Mouse (Mus musculus) megakaryocyte-erythroid progenitor cell, adult 5-6 weeks (primary cell): ENCODE results near the gene Ackr4. TPM values are rescaled to one million over a fixed set of nuclear protein-coding genes. Genes with fewer than 3 reads are reported as not detected.

Source experiments
- ATAC-seq: replicated peaks from 2 replicates; pipeline ENCODE4 v1.8.0; 2016; ENCODE audit warnings: mild to moderate bottlenecking, inconsistent platforms; ENCODE audit not compliant: severe bottlenecking, poor library complexity, low FRiP score, low TSS enrichment
- total RNA-seq, 2 experiments: library from RNA; stranded (forward) in 1 of 2; stranded (reverse) in 1 of 2; fragments of 200-1000, 215-1000 nt in 1 of 2; fragments of >200 nt in 1 of 2; fragmentation: Nextera tagmentation in 1 of 2; gene quantifications; 2 replicates each; pipeline ENCODE4 v1.2.3; 2014 to 2017

Gene Ackr4
- total RNA-seq, 2 experiments from 2014 or later = 0.09 TPM; not detected in 1

DNA sequence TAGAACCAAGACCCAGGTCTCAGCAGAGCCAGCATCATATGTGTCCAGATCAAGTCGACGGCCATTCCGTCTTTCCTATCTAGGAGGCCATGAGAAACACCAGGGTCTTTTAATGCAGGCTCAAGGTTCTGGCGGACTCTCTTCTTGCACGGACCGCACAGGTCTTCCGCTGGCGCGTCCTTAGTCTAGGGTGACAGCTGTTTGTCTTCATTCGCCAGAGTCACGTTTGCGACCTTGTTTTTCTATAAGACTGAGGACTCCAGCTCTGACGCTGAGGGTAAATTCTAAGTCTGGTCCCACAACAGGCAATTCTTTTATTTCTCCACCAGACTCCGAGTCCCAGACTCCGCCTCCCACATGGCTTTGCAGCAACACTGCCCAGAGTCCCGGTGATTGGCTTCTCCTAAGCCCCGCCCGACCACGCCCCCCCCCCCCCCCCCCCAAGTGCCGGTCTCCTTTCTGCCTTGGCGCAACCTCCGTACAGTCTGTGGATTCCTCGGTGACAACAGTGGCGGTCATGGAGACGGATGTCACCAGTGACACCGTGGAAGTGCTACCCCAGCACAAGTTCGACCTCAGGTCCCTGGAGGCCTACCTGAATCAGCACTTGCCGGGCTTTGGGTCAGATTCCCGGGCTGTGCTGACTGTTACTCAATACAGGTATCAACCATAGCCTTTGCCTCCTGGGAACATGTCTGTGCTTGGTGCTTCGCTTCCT is 63.3 kb downstream of the Ackr4 start, which contains the start of gene Acad11:
Gene Acad11, plus strand, starts transcription at position 134 of the 718 bp plus-strand sequence.
- peak; percentile 84 for ATAC-seq

DNA sequence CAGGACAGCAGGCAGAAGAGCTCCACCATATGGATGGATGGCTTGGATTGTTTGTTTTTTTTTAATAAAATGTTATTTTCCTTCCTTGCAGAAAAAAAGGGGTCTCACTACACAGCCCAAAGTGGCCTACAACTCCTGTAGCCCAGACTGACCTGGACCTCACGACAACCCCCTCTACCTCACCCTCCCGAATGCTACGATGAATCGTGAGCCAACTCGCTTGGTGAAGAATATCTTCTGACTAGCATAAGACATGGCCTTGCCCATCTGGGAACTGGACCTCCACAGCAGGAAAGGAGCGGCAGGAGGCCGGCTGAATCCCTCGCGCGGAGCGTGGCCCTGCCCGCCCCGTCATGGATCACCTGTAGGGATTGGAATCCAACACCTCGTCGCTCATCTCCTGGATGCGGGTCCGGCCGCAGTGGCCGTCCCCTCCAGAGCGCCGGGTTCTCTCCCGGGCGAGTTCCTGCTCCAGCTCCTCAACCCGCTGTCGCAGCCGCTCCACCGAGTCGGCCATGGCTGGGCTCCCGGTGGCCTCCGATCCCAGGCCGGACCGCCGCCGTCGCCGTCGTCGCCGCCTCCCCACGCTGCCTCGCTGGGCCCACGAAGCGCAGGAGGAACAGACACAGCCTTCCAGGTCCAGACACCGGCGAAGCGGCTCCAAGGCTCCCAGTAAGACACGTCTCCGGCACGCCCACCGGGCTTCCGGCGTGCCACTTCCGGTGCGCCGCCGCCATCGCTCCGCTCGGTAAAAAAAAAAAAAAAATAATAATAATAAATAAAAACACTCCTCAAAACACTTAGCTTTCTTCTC is 64.1 kb downstream of the Ackr4 start, which contains the start of gene Uba5:
Gene Uba5, minus strand, starts transcription at position 705 of the 814 bp plus-strand sequence.
- peak; percentile 83 for ATAC-seq

DNA sequence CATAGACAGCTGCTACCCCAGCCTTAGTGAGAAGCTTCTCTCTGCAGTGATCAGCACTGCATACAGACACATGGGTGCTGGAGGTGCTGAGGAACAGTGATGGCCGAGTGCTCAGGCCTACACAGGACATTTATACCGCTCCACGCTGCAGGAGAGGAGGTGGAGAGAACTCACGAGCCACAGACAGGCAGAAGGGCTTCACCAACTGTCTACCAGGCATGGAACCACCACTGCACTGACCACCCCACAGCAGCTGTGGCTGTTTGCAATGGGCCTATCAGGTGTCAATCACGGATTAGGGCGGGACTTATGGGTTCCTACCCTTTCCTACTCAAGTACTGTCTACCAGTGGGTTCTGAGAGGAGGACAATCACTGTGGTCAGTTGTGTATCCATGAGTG is 75.7 kb downstream of the Ackr4 start:
- ATAC-seq = no peak

DNA sequence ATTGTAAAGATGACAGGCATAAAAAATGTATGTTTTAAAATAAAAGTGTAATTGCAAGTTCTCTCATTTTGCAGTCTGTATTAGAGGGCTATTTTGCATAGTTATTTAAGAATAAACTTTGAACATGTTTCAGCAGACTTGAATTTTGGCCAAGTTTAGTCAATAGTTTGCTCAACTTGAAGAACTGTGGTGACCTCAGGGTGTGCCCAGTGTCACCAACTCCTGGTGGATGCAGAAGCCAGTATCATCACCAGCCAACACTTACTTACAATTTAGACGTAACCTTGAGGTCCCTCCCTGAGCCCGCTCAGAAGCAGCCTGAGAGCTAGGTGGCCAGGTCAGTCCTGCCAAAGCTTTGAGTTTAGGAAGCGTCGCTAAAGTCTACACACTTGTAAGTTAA is 83.1 kb downstream of the Ackr4 start:
- ATAC-seq = no peak

DNA sequence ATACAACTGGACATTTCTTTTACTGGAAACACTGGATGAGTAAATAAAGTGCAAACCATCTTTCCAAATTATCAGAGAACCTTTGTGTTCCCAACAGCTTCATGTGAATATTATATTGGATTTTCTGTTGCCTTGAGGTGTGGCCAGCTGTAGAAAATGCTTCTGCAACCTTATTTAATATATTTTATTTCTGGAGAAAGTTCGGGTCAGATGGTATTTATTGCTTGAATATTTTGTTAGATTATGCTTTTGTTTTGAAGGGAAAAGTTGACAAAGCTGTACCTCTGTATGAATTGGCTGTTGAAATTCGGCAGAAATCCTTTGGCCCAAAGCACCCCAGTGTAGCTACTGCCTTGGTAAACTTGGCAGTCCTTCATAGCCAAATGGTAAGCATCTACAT is 86.4 kb downstream of the Ackr4 start, which contains the start of gene Gm28305:
Gene Gm28305, plus strand, starts transcription at position 301 of the 400 bp plus-strand sequence.
- no peak for ATAC-seq

DNA sequence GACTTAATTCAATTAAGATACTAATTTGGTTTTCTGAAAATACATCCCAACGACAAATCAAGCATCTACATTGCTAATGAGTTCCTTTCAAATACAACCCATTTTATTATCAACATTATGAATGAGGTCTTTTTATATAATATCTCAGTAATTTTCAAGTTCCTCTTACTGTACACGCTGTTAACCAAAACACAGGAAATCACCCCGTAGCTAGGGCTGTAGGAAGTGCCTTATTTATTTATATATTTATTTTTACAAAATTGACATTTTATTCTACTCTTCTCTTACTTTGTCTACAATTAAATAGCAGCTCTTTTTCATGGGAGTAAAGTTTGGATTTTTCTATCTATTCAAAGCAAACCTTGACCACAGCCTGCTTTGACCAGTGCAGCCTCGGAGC is 87.0 kb downstream of the Ackr4 start:
- no peak for ATAC-seq

DNA sequence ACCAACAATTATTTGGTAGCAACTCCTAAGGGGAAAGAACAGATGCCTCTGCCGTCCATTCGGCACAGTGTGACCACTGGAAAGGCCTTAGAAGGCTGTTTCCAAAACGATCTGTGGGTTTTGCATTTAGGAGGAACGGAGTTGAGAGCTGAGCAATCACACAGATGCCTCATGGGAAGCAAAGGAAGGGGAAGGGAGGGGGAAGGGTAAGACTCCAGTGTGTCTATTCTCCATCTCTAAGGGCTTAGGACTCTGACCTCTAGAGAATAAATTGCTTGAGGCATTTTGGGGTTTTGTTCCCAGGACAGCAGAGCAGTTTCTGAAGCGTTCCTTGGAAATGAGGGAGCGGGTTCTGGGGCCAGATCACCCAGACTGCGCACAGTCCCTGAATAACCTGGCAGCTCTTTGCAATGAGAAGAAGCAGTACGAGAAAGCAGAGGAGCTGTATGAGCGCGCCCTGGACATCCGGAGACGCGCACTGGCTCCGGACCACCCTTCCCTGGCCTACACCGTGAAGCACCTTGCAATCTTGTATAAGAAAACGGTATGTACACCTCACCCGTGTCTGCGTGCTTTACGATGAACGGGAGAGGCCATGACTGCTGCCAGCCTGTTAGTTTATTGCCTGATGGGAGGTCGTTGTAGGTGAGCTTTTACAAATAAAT is 87.6 kb downstream of the Ackr4 start:
- ATAC-seq = no peak

DNA sequence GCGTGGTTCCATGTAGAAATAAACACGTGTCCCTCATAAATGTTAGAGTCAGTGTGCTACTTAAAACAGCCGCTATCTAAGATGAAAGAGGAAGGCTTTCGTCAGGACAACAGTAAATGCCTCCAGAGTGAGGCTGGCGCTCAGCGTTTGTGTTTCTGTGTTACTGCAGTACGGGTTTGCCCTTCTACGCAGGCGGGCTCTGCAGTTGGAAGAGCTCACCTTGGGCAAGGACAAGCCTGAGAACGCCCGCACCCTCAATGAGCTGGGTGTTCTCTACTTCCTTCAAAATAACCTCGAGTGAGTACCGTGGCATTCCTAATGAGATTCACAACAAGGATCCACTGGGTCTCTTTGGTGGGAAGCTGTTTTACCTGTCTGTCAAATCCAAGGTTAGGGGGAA is 88.5 kb downstream of the Ackr4 start:
- no peak for ATAC-seq

DNA sequence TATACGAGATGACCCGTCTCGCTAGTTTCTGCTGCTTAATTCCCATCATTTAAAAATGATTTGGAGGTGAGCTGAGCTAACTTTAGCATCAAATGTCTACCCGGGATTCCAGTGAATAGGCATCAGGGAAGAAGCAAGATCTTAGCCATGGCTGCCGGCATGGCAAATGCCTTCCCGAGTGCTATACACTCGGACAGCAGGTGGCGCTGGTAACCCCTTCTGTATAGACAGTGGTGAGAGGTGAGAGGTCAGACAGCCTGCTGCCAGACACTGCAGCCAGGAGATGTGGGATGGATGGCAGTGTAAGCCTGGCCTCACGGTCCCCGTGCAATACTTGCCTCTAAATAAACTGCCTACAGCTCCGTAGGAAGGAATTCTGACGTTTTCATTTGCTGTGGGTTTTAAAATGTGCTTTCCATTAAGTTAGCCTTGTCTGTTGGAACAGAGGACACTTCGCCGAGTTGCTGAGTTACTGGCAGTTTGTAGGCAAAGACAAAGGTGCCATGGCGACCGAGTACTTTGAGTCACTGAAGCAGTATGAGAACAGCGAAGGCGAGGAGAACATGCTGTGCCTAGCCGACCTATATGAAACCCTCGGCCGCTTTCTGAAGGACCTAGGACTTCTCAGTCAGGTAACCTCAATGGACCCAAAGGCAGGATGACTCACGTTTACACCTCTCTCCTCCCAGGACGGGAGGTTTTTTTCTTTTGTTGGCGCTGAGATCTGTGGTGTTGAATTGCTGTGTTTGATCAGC is 91.3 kb downstream of the Ackr4 start:
- ATAC-seq = peak; percentile 99

DNA sequence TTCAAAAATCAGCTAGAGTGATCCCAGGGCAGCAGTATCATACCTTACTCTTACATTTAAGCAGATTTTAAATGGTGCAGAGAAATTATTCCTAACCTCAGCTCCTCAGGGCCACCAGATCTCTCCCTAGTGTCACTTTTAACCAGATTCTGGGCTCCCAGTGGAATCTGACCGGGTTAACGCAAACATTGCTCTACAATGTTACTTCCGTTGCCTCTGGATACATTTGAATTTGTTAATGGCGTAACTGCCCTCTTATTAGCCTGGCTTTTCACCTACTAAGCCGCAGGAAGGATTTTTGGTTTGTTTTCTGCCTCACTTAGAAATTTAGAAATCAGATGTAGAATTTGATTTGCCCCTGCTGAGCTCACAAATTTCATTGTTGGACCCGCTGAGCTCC is 92.0 kb downstream of the Ackr4 start:
- ATAC-seq = no peak

DNA sequence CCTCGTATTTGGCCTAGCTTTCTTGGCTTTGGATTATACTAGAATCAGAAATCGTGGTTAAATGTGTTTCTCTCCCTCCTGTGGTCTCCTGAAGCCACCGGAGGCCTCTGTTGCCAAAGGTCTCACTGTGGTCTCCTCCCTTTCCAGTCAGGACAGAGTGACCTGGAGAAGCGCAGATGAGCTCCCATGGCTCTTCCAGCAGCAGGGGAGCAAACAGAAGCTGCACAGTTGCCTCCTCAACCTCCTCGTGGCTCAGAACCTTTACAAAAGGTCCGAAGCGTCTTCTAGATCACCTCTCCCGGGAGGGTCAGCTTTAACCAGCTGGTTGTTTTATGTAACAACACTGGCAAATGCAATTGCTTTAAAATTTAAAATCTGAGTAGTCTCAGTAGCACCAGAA is 92.5 kb downstream of the Ackr4 start:
- ATAC-seq = no peak

Other genes starting within 250 kb of the Ackr4 start
- gene Nphp3, start 124.4 kb downstream of the Ackr4 start, total RNA-seq (2014; fragmentation: Nextera tagmentation) = 8.2 and 9.3 TPM in 2 replicates
- gene Nphp3, start 124.4 kb downstream of the Ackr4 start, total RNA-seq (2017) = 3.7 and 6.4 TPM in 2 replicates
- gene Gm28305, start 86.3 kb downstream of the Ackr4 start, total RNA-seq (2014; fragmentation: Nextera tagmentation) = 8.2 TPM in 1 of 2 replicates, not detected in the other
- gene Gm28305, start 86.3 kb downstream of the Ackr4 start, total RNA-seq (2017) = not detected in 2 replicates
- gene Uba5, start 63.8 kb downstream of the Ackr4 start, total RNA-seq (2014; fragmentation: Nextera tagmentation) = 22.7 and 24.3 TPM in 2 replicates
- gene Uba5, start 63.8 kb downstream of the Ackr4 start, total RNA-seq (2017) = 31.8 and 34.7 TPM in 2 replicates
- 12.4 and 18.1 TPM in 2 replicates for gene Acad11, start 63.6 kb downstream of the Ackr4 start, total RNA-seq (2014; fragmentation: Nextera tagmentation)
- 18.3 and 26.7 TPM in 2 replicates for gene Acad11, start 63.6 kb downstream of the Ackr4 start, total RNA-seq (2017)
- gene Dnajc13, start 136.0 kb upstream of the Ackr4 start, total RNA-seq (2014; fragmentation: Nextera tagmentation) = 56.7 and 63.6 TPM in 2 replicates
- gene Dnajc13, start 136.0 kb upstream of the Ackr4 start, total RNA-seq (2017) = 32.7 and 51.7 TPM in 2 replicates
- gene Acpp, start 210.8 kb upstream of the Ackr4 start, total RNA-seq (2014; fragmentation: Nextera tagmentation) = 1.6 and 5.5 TPM in 2 replicates
- 1.3 and 1.7 TPM in 2 replicates for gene Acpp, start 210.8 kb upstream of the Ackr4 start, total RNA-seq (2017)